Mouse (Mus musculus): ENCODE measurements around the gene Ticam1. TPM values are rescaled to one million over a fixed set of nuclear protein-coding genes. Genes with fewer than 3 reads are reported as not detected.

Gene Ticam1
- 6.9 and 7.7 TPM in 2 replicates for polyA plus RNA-seq (2015; fragmentation: Nextera tagmentation; extraction: Ambion mirVana)

- H3K4me3 ChIP-seq (replicated peaks; ENCODE audit: low read depth, low read length): peak within 1 kb of the TSS; percentile 50
- H3K4me2 ChIP-seq (ENCODE audit: low read length): peak within 1 kb of the TSS; percentile 67
- peak within 1 kb of the TSS; percentile 83 for H3K27ac ChIP-seq
- TF ChIP-seq CTCF (IDR thresholded peaks at IDR 0.05; ENCODE audit: low read depth): peak; percentile 61
- ATAC-seq (replicated peaks; ENCODE audit: low FRiP score, low read depth): peak; percentile 94
- no peaks in the 10 kb centered on the region for H3K9me3 ChIP-seq (replicated peaks; ENCODE audit: low read length)
- WGBS: 5% methylated on average over 19 of the region's 21 CpGs
- DNase-seq (ENCODE audit: low spot score): peak; percentile 99
- no peaks in the 10 kb centered on the region for H3K27me3 ChIP-seq (ENCODE audit: insufficient read depth, low read length)
- H3K9ac ChIP-seq (ENCODE audit: low read depth, low read length): peak within 1 kb of the TSS; percentile 52
- H3K36me3 ChIP-seq (ENCODE audit: insufficient read depth, low read length): peaks cover 22% of the 10 kb centered on the region
- H3K4me1 ChIP-seq (replicated peaks; ENCODE audit: insufficient read depth, low read length): peaks cover 5% of the 10 kb centered on the region; the same call in 1 of the 2 replicates
Observed at GRCm38 (mm10) chr17:56276643-56277566, at the start of gene Ticam1. Ticam1 (minus strand) TSS chr17:56276786.

- Histone ChIP-seq H3K27me3 (ENCODE audit: insufficient read depth, low read length) (no peaks in the 10 kb centered on the region), H3K4me2 (ENCODE audit: low read length) (peak within 1 kb of the TSS; percentile 95), H3K4me3 (replicated peaks; ENCODE audit: low read depth, low read length) (peak within 1 kb of the TSS; percentile 75), H3K4me1 (replicated peaks; ENCODE audit: insufficient read depth, low read length) (peaks cover 16% of the 10 kb centered on the region), H3K27ac (peak within 1 kb of the TSS; percentile 97), H3K9me3 (replicated peaks; ENCODE audit: low read length) (no peaks in the 10 kb centered on the region), H3K36me3 (ENCODE audit: insufficient read depth, low read length) (0 out of 2 replicates have a peak, but pooled peaks cover 2% of the 10 kb centered on the region), H3K9ac (ENCODE audit: low read depth, low read length) (peak within 1 kb of the TSS; percentile 92)
- WGBS: under 1% methylated on average over 54 of the region's 57 CpGs
- ATAC-seq (replicated peaks; ENCODE audit: low FRiP score, low read depth) (peak; percentile 99), DNase-seq (ENCODE audit: low spot score) (peak; percentile 100)
- TF ChIP-seq CTCF (IDR thresholded peaks at IDR 0.05; ENCODE audit: low read depth): no peak
Observed at GRCm38 (mm10) chr17:56325450-56326152, 49.0 kb upstream of the Ticam1 start, which contains the start of gene Kdm4b. Kdm4b (plus strand) TSS chr17:56326062.

- no peak for DNase-seq (ENCODE audit: low spot score)
- 47% methylated on average over 3 of the region's 3 CpGs for WGBS
- H3K36me3 ChIP-seq (ENCODE audit: insufficient read depth, low read length): 0 out of 2 replicates have a peak, but pooled peaks cover 11% of the 10 kb centered on the region
- peaks cover 16% of the 10 kb centered on the region for H3K4me1 ChIP-seq (replicated peaks; ENCODE audit: insufficient read depth, low read length)
- no peak overlapping the region for H3K4me2 ChIP-seq (ENCODE audit: low read length)
- ATAC-seq (replicated peaks; ENCODE audit: low FRiP score, low read depth): no peak
- H3K4me3 ChIP-seq (replicated peaks; ENCODE audit: low read depth, low read length): no peak overlapping the region
- no peak for TF ChIP-seq CTCF (IDR thresholded peaks at IDR 0.05; ENCODE audit: low read depth)
- H3K9me3 ChIP-seq (replicated peaks; ENCODE audit: low read length): no peaks in the 10 kb centered on the region
- H3K27ac ChIP-seq: 0 out of 2 replicates have a peak overlapping the region, but pooled peaks have one; percentile 36
- H3K9ac ChIP-seq (ENCODE audit: low read depth, low read length): no peak overlapping the region
- H3K27me3 ChIP-seq (ENCODE audit: insufficient read depth, low read length): no peaks in the 10 kb centered on the region
Observed at GRCm38 (mm10) chr17:56324419-56324818, 47.8 kb upstream of the Ticam1 start.

- TF ChIP-seq CTCF (IDR thresholded peaks at IDR 0.05; ENCODE audit: low read depth): no peak
- Histone ChIP-seq H3K4me2 (ENCODE audit: low read length) (no peak overlapping the region), H3K27ac (no peak overlapping the region), H3K9ac (ENCODE audit: low read depth, low read length) (no peak overlapping the region), H3K4me1 (replicated peaks; ENCODE audit: insufficient read depth, low read length) (peaks cover 6% of the 10 kb centered on the region; the same call in 1 of the 2 replicates), H3K9me3 (replicated peaks; ENCODE audit: low read length) (no peaks in the 10 kb centered on the region), H3K36me3 (ENCODE audit: insufficient read depth, low read length) (peaks cover 30% of the 10 kb centered on the region), H3K4me3 (replicated peaks; ENCODE audit: low read depth, low read length) (no peak overlapping the region), H3K27me3 (ENCODE audit: insufficient read depth, low read length) (no peaks in the 10 kb centered on the region)
- 83% methylated on average over 15 of the region's 15 CpGs for WGBS
- DNase-seq (ENCODE audit: low spot score) (no peak), ATAC-seq (replicated peaks; ENCODE audit: low FRiP score, low read depth) (no peak)
Observed at GRCm38 (mm10) chr17:56309191-56309945, 32.8 kb upstream of the Ticam1 start.

- no peaks in the 10 kb centered on the region for H3K9me3 ChIP-seq (replicated peaks; ENCODE audit: low read length)
- peaks cover 6% of the 10 kb centered on the region; the same call in 1 of the 2 replicates for H3K4me1 ChIP-seq (replicated peaks; ENCODE audit: insufficient read depth, low read length)
- H3K4me3 ChIP-seq (replicated peaks; ENCODE audit: low read depth, low read length): no peak overlapping the region
- TF ChIP-seq CTCF (IDR thresholded peaks at IDR 0.05; ENCODE audit: low read depth): no peak
- no peaks in the 10 kb centered on the region for H3K27me3 ChIP-seq (ENCODE audit: insufficient read depth, low read length)
- DNase-seq (ENCODE audit: low spot score) (peak; percentile 48), ATAC-seq (replicated peaks; ENCODE audit: low FRiP score, low read depth) (peak; percentile 55)
- H3K36me3 ChIP-seq (ENCODE audit: insufficient read depth, low read length): peaks cover 21% of the 10 kb centered on the region
- peak overlapping the region; percentile 76 for H3K27ac ChIP-seq
- no peak overlapping the region for H3K4me2 ChIP-seq (ENCODE audit: low read length)
- H3K9ac ChIP-seq (ENCODE audit: low read depth, low read length): 0 out of 2 replicates have a peak overlapping the region, but pooled peaks have one; percentile 3
- 34% methylated on average over 6 of the region's 6 CpGs for WGBS
Observed at GRCm38 (mm10) chr17:56308088-56308487, 31.5 kb upstream of the Ticam1 start.
